Mouse (Mus musculus) forebrain, embryonic 13.5 days (tissue): Measurements from ENCODE around the gene Gabra5. TPM values are rescaled to one million over a fixed set of nuclear protein-coding genes. Genes with fewer than 3 reads are reported as not detected.

Experiments
- ATAC-seq: fragments of 200-750 bp; cut with Nextera tagmentation; 2 replicates; pipeline ENCODE4 v1.8.0; 2017
- H3K27ac ChIP-seq: fragments of 300-500 bp; sonication (generic); 2 replicates; pipeline ENCODE4 v1.5.1; 2015; ENCODE audit warnings: inconsistent platforms, mild to moderate bottlenecking, moderate library complexity
- H3K27me3 ChIP-seq: fragments of 300-500 bp; sonication (generic); 2 replicates; pipeline ENCODE4 v1.6.1; 2015; ENCODE audit warnings: mild to moderate bottlenecking, inconsistent platforms
- H3K36me3 ChIP-seq: fragments of 300-500 bp; sonication (generic); 2 replicates; pipeline ENCODE4 v1.6.1; 2015; ENCODE audit warnings: mild to moderate bottlenecking, inconsistent platforms; ENCODE audit not compliant: poor library complexity, severe bottlenecking
- H3K4me1 ChIP-seq: fragments of 300-500 bp; sonication (generic); 2 replicates; pipeline ENCODE4 v1.6.1; 2015; ENCODE audit warnings: inconsistent platforms
- H3K4me2 ChIP-seq: fragments of 300-500 bp; sonication (generic); 2 replicates; pipeline ENCODE4 v1.6.1; 2015; ENCODE audit warnings: inconsistent platforms, mild to moderate bottlenecking, moderate library complexity
- H3K4me3 ChIP-seq: fragments of 300-500 bp; sonication (generic); 2 replicates; pipeline ENCODE4 v1.5.1; 2015; ENCODE audit warnings: mild to moderate bottlenecking, inconsistent platforms
- H3K9ac ChIP-seq: fragments of 300-500 bp; sonication (generic); 2 replicates; pipeline ENCODE4 v1.6.1; 2015; ENCODE audit warnings: mild to moderate bottlenecking, inconsistent platforms
- H3K9me3 ChIP-seq: fragments of 300-500 bp; sonication (generic); replicated peaks from 2 replicates; pipeline ENCODE4 v1.6.1; 2016; ENCODE audit warnings: inconsistent platforms
- WGBS: fragments of 180-500 bp; shearing (Covaris S2); methylation state at CpG from one replicate; pipeline ENCODE4 v1.1.7; 2015; 5-methylcytosine and 5-hydroxymethylcytosine counted together
- polyA plus RNA-seq: library from polyadenylated mRNA; unstranded; fragments of >200 nt; fragmentation: Nextera tagmentation; extraction: Ambion mirVana; gene quantifications from 2 replicates; pipeline ENCODE4 v1.2.1, GENCODE M21; 2015

Gene Gabra5
- 5.7 and 8.4 TPM in 2 replicates for polyA plus RNA-seq

DNA sequence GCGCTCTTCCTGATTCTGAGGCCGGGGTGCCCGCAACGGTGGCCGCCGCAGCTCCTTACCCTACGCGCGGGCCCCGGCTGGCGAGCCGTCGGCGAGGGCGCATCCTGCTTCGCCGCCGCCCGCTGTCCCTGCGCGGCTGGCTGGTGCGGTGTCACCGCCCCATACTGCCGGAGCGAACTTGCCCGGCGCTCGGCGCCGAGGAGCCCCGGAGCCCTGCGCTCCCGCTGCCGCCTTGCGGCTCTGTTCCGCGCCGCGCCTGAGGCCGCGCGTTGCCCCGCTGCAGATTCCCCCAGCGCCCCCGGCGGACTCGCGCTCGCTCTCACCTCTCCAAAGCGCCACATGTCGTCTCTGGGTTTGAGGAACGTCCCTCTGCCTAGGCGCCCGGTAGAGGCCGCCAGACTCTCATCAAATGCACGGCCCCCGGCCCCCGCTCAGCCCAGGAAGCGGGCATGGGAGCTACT, at the start of gene Gabra5:
Gabra5 (minus strand) TSS at position 379 of the 461 bp plus-strand sequence.
- H3K27me3 ChIP-seq, result peaks cover 55% of the 10 kb centered on the region
- H3K4me3 ChIP-seq, result peak within 1 kb of the TSS; percentile 54
- no peak within 1 kb of the TSS for H3K27ac ChIP-seq
- no peaks in the 10 kb centered on the region for H3K9me3 ChIP-seq
- 1% methylated on average over 50 of the region's 59 CpGs for WGBS
- H3K4me2 ChIP-seq, result peak within 1 kb of the TSS; percentile 74
- ATAC-seq, result peak; percentile 89
- H3K36me3 ChIP-seq, result no peaks in the 10 kb centered on the region
- H3K4me1 ChIP-seq, result peaks cover 6% of the 10 kb centered on the region
- H3K9ac ChIP-seq, result peak within 1 kb of the TSS; percentile 65

DNA sequence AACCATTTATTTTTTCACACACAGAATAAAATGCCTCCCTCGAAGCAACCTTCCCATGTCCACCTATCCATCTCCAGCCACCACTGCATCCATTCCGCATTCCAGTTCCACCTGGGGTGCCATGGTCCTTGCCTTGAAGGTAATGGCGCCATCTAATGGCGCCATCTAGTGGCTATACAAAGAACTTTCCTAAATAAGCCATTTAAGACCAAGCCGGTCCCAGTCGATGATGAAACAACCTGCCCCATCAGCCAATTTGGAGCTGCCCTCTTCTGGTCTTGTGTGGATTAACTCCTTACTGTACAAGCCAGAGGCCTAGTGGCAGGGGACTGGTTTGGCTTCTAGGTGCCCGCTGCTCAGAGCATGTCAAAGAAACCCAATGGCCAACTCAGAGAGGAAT, 28.7 kb upstream of the Gabra5 start:
- no peak overlapping the region for H3K4me3 ChIP-seq
- H3K27ac ChIP-seq, result no peak overlapping the region
- no peaks in the 10 kb centered on the region for H3K9me3 ChIP-seq
- ATAC-seq, result 0 out of 2 replicates have a peak, but pooled peaks have one; percentile 21
- no peaks in the 10 kb centered on the region for H3K27me3 ChIP-seq
- WGBS, result 22% methylated on average over 7 of the region's 7 CpGs
- H3K36me3 ChIP-seq, result no peaks in the 10 kb centered on the region
- no peaks in the 10 kb centered on the region for H3K4me1 ChIP-seq
- H3K4me2 ChIP-seq, result no peak overlapping the region
- no peak overlapping the region for H3K9ac ChIP-seq

DNA sequence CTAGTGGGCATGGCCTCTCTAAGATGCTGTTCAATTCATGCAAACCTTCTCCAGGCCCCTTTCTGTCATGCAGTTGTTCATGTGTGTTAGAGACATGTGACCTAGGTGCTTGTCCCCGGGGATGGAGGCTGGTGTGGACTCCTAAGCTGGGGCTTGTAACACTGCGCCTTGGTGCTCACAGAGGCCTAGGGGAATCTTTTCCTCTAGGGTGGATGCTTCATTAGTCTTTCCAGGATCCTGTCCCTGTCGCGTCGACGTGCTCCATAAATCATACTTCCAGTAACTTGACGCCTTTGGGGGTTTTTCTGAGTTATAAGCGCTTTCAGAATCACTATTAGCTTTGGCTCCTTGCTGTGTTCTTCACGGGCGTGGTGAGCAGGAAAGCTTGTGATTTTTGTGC, 22.8 kb upstream of the Gabra5 start:
- H3K4me3 ChIP-seq, result no peak overlapping the region
- no peaks in the 10 kb centered on the region for H3K9me3 ChIP-seq
- H3K9ac ChIP-seq, result no peak overlapping the region
- H3K27me3 ChIP-seq, result no peaks in the 10 kb centered on the region
- H3K4me1 ChIP-seq, result no peaks in the 10 kb centered on the region
- no peak overlapping the region for H3K27ac ChIP-seq
- no peak for ATAC-seq
- H3K4me2 ChIP-seq, result no peak overlapping the region
- H3K36me3 ChIP-seq, result no peaks in the 10 kb centered on the region
- 89% methylated on average over 10 of the region's 10 CpGs for WGBS

DNA sequence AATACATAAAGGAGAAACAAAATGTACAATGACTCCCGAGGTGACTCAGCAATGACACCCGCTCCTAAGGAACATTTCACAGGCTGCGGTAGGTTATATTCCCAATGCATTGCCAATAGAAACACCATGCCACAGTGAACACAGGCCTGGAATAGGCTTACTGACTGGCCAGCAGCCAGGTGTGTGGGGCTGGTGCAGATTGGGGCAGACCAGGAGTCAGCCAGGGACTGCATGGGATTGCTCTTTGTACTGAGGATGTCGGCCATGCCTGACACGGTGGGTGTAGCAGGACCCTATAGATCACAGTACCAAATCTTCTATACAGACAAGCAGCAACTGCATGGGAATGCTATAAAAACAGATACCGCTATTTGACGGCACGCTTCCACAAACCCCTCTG, 20.1 kb upstream of the Gabra5 start:
- H3K4me3 ChIP-seq, result no peak overlapping the region
- no peak overlapping the region for H3K9ac ChIP-seq
- 92% methylated on average over 8 of the region's 8 CpGs for WGBS
- no peak overlapping the region for H3K4me2 ChIP-seq
- H3K36me3 ChIP-seq, result no peaks in the 10 kb centered on the region
- H3K9me3 ChIP-seq, result no peaks in the 10 kb centered on the region
- H3K27ac ChIP-seq, result no peak overlapping the region
- H3K27me3 ChIP-seq, result no peaks in the 10 kb centered on the region
- no peak for ATAC-seq
- no peaks in the 10 kb centered on the region for H3K4me1 ChIP-seq

DNA sequence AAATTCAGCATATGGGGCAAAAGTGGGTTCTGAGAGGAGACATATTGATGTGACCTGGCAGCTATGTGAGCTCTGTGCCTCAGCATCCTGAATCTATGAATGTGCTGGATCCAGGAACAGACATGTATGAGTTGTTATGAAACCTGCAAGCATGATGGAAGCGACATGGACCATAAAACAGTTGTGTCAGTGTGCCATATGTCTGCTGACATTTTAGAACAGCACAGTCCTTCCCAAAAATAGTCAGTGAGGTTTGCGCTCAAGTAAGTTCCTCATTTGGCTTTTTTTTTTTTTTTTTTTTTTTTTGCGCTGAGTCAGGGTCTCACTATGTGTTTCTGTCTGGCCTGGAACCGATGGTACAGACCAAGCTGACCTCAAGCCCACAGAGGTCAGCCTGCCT, 19.6 kb upstream of the Gabra5 start:
- Histone ChIP-seq H3K9ac (no peak overlapping the region), H3K4me3 (no peak overlapping the region)
- WGBS, result 91% methylated on average over 4 of the region's 4 CpGs

DNA sequence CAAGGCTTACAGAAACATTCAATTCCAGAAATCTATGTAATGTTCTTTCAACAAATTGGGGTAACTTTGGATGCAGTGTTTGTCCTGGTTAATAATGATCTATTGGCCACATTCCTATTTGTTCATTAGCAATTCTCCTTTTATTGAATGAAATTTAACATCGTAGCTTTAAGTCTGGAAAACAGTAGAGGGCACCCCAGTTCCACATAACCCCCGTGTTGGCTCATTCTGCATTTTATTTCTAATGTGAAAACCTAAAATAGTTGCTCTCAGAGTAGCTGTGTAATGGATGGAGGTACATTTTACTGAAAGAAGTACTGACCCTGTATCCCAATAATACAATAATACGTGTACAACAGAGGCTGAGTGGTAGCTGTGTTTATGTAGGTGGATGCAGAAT, 3.1 kb upstream of the Gabra5 start:
- no peak overlapping the region for H3K9ac ChIP-seq
- H3K4me1 ChIP-seq, result peaks cover 6% of the 10 kb centered on the region
- H3K36me3 ChIP-seq, result no peaks in the 10 kb centered on the region
- H3K27me3 ChIP-seq, result peaks cover 37% of the 10 kb centered on the region
- no peaks in the 10 kb centered on the region for H3K9me3 ChIP-seq
- no peak for ATAC-seq
- WGBS, result 31% methylated on average over 3 of the region's 3 CpGs
- H3K27ac ChIP-seq, result no peak overlapping the region
- H3K4me3 ChIP-seq, result no peak overlapping the region
- no peak overlapping the region for H3K4me2 ChIP-seq

More for the DNA sequence above, 19.6 kb upstream of the Gabra5 start:
- Histone ChIP-seq H3K4me1 (no peaks in the 10 kb centered on the region), H3K36me3 (no peaks in the 10 kb centered on the region), H3K27ac (no peak overlapping the region), H3K9me3 (no peaks in the 10 kb centered on the region), H3K27me3 (no peaks in the 10 kb centered on the region), H3K4me2 (no peak overlapping the region)
- ATAC-seq, result no peak

DNA sequence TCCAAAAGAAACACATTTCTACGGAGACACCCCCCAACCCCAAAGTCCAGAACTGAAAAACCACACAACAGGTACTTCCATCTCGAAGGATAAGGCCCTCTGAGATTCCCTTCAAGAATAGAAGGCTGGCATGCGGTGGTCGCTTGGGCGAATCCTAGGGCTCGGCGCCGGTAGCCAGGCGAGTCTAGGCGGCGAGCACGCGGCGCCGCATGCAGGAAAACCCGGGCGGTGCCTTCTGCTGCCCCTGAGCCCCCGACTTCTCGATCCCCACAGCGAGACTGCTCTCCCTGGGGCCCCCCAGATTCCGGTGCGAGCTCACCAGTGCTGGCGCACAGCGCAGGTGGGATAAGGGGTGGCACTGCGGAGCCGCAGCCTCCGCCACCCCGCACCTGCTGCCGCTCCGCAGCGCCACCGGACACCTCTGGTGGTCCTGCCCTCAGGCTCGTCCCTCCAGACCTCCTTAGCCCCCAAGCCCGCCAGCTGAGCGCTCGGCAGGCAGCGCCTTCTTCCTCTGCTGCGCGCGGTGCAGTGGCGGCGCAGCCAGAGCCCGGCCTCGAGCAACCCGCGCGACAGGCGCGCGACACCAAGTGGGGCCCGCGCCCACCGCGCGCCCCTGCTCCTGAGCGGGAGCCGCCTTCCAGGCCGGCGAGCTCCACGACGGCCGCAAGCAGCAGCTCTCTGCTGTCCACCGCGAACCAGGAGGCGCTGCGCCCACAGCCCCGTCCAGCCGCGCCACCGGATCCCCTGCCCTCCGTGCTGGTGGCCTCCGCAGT, 813 bp downstream of the Gabra5 start:
- H3K9me3 ChIP-seq, result no peaks in the 10 kb centered on the region
- WGBS, result 2% methylated on average over 55 of the region's 72 CpGs
- peak overlapping the region; percentile 65 for H3K9ac ChIP-seq
- H3K4me2 ChIP-seq, result peak overlapping the region; percentile 74
- peaks cover 6% of the 10 kb centered on the region for H3K4me1 ChIP-seq
- ATAC-seq, result peak; percentile 84
- H3K27me3 ChIP-seq, result peaks cover 55% of the 10 kb centered on the region
- H3K27ac ChIP-seq, result no peak overlapping the region
- peak overlapping the region; percentile 54 for H3K4me3 ChIP-seq
- no peaks in the 10 kb centered on the region for H3K36me3 ChIP-seq

DNA sequence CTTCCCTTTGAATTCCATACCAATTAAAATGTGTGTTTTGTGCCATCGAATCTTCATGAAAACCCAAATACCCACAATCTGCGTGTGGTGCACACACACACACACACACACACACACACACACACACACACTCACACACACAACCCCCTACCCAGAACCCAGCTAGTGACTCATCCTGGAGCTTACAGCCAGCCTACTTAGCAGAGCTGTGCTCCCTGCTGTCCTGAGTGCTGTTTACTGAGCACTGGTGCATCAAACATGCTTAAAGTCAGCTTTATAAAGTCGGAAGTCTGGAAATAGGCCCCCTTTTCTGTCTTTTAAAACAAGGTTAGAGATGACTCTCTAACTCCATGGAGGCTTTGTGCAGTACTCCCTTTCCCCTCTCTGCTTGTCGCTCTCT, 7.0 kb downstream of the Gabra5 start:
- no peak overlapping the region for H3K27ac ChIP-seq
- H3K36me3 ChIP-seq, result no peaks in the 10 kb centered on the region
- WGBS, result 71% methylated on average over 4 of the region's 4 CpGs
- no peak overlapping the region for H3K4me2 ChIP-seq
- H3K4me3 ChIP-seq, result no peak overlapping the region
- no peaks in the 10 kb centered on the region for H3K4me1 ChIP-seq
- no peaks in the 10 kb centered on the region for H3K9me3 ChIP-seq
- ATAC-seq, result no peak
- no peak overlapping the region for H3K9ac ChIP-seq
- H3K27me3 ChIP-seq, result peaks cover 16% of the 10 kb centered on the region

DNA sequence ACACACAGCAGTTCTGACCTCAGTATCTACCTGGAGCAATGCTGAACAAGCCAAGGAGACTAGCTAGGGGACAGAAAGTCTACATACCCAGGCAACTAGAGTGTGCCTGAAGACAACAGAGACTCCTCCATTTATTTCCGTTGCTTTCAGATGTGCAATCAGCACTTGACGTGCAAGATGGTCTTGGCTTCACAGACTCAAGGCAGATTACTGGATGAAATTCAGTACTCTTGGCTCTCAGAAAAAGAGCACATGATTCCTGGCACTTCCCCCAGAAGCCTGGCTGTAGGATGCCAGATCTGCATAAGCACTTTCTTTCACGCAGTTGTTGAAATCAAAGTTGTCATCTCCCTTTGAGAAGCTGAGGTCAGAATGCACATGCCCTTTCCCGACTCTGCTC, 18.1 kb downstream of the Gabra5 start:
- WGBS, result 87% methylated on average over 4 of the region's 4 CpGs
- Histone ChIP-seq H3K4me1 (no peaks in the 10 kb centered on the region), H3K36me3 (no peaks in the 10 kb centered on the region), H3K9me3 (no peaks in the 10 kb centered on the region), H3K4me2 (no peak overlapping the region), H3K27me3 (no peaks in the 10 kb centered on the region), H3K27ac (no peak overlapping the region), H3K9ac (no peak overlapping the region), H3K4me3 (no peak overlapping the region)
- peak; percentile 62; the same call in 1 of the 2 replicates for ATAC-seq

DNA sequence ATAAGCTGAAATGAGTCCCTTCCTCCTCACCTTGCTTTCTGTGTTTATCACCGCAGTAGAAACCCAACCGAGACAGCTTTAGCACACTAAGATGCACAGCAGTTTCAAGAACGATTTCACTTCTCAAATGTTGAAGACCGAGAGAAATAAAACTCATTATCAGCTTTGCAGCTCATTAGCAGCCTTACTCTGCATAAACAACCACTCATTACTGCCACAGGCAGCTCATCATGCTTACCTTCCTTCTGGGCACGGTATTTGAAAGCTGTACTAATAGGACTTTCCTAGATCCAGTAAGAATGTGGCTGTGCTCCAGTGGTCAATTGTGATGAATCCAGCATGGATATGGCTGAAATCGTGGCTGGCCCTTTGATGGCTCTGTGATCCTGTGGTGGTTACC, 23.0 kb downstream of the Gabra5 start:
- 49% methylated on average over 6 of the region's 6 CpGs for WGBS
- no peak for ATAC-seq
- no peak overlapping the region for H3K27ac ChIP-seq
- H3K9ac ChIP-seq, result no peak overlapping the region
- no peaks in the 10 kb centered on the region for H3K4me1 ChIP-seq
- H3K9me3 ChIP-seq, result no peaks in the 10 kb centered on the region
- H3K4me3 ChIP-seq, result no peak overlapping the region
- H3K4me2 ChIP-seq, result no peak overlapping the region
- no peaks in the 10 kb centered on the region for H3K36me3 ChIP-seq
- no peaks in the 10 kb centered on the region for H3K27me3 ChIP-seq

DNA sequence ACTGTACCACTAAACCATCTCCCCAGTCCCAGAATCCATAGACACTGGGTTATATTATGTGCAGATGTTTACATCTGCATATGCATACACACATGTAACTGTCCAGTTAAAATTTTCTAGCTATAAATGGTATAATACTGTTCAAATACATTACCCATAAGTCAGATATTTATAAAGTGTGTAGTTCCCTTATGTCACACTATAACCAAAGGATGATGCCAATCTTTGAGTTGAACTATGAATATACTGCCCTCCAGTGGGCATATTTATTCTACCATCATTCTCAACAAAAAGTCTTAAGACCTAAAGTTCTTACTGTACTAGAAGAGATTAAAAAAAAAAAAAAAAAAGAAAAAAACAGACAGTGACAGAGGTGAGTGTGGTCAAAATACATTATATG, 27.0 kb downstream of the Gabra5 start:
- Histone ChIP-seq H3K4me3 (no peak overlapping the region), H3K9me3 (no peaks in the 10 kb centered on the region), H3K27ac (no peak overlapping the region), H3K9ac (no peak overlapping the region), H3K36me3 (no peaks in the 10 kb centered on the region), H3K4me1 (no peaks in the 10 kb centered on the region), H3K4me2 (no peak overlapping the region), H3K27me3 (no peaks in the 10 kb centered on the region)
- ATAC-seq, result peak; percentile 62

DNA sequence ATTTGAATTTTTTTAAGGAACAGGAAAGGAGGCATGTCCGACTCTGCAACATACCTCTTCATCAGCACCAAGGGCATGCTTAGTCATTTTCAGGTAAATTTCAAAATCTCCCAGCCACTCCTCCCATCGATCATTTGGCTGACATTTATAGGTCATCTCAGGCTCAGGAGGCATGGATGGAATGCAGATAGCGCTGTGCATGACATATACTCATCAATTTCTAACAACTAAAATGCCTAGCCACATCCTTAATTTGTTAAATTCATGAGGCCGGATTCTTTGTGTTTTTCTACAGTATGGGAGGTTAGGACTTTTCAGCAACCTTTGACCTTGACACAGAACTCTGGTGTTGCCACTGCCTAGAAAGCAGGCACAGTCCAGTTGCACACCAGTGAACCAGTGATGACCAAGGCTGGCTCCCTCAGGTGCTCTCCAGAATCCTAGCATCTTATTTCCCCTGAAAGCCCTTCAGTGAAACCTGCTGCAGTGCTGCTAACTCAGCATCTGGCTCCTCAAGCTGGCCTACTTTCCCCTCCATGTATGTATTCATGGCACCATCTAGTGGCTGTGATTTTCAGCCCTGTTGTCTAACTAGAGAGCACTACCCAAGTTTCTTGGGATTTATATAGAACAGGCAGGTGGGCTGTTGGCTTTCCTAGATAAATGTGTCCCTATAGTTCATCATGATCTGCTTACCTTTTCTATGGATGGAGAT, 35.9 kb downstream of the Gabra5 start:
- Histone ChIP-seq H3K27me3 (no peaks in the 10 kb centered on the region), H3K36me3 (no peaks in the 10 kb centered on the region), H3K4me3 (no peak overlapping the region), H3K4me2 (no peak overlapping the region), H3K9me3 (no peaks in the 10 kb centered on the region), H3K27ac (no peak overlapping the region), H3K4me1 (no peaks in the 10 kb centered on the region), H3K9ac (no peak overlapping the region)
- ATAC-seq, result peak; percentile 95
- 81% methylated on average over 4 of the region's 4 CpGs for WGBS
